Mouse (Mus musculus): ENCODE data around the gene Rtn3. TPM values are rescaled to one million over a fixed set of nuclear protein-coding genes. Genes with fewer than 3 reads are reported as not detected.

Rtn3 gene
- total RNA-seq, 2 experiments from 2014 or later, result 769 to 828 TPM

DNA sequence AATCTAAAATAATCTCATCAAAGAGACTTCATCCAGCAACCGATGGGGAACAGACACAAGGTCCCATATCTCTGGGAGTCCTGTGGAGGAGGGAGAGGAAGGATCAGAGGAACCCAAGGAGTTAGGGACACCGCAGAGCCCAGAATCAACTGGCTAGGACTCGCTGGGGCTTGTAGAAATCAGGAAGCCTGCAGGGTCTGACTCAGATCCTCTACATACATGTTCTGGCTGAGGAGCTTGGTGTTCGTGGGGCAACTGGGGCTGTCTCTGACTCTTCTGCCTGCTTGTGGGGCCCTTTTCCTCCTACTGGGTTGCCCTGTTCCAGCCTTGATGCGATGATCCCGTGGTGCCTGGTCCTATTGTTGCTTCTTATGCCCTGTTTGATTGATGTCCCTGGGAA, 8.9 kb upstream of the Rtn3 start:
- no peak for DNase-seq (ENCODE audit: low spot score in 2 of 2)

DNA sequence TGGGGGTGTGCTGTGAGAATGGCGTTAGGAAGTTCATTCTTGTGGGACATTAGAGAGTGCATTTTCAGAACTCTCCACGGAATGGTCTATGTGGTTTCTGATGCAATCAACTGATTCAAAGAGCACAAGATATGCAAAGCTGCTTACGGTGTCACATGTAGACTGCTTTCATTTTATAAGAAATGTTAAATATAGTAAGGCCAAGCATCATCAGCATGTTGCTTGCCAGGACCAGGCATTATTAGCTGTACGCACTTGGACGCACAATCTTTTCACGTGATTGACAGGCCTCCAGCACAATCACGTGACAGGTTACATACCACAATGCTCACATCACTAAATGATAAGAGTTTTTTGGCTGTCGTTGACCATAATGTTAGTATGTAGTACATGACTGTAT, 4.6 kb upstream of the Rtn3 start:
- no peak for DNase-seq (ENCODE audit: low spot score in 2 of 2)

DNA sequence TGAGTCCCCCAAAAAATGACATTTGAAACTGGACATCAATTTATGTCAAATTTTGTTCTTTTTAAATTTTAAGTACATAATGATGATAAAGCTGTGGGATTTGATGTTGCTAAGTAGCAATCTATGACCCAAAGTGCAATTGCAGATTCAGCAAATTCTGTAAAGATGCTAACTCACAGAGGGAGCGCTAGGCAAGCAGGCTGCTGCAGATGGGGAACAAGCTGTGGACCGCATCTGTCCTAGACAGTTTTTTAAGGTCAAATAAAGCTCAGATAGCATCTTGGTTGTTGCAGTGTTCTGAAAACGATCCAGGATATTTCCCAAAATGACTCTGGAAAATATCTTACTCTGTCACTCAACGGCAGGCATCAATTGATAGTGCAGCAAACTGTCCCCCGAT, 995 bp upstream of the Rtn3 start:
- DNase-seq (ENCODE audit: low spot score in 2 of 2), result peak; percentile 33

DNA sequence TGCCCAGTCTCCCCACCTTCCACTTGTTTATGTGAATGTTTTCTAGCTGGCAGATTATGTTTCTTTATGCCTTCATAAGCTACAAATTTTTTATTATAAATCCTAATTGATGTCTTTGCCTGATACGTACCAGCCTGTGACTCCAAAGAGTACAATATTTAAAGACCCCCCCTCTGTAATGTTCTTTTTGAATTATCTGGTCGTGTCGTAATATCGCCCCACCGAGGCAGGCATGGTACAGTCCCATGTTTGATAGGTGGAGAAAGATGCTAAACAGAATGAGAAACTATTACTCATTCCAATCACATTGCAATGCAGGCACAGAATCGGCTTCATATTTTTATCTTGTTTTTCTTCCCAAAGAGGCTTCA, 416 bp upstream of the Rtn3 start:
- DNase-seq (ENCODE audit: low spot score in 2 of 2), result peak; percentile 59 to 74

DNA sequence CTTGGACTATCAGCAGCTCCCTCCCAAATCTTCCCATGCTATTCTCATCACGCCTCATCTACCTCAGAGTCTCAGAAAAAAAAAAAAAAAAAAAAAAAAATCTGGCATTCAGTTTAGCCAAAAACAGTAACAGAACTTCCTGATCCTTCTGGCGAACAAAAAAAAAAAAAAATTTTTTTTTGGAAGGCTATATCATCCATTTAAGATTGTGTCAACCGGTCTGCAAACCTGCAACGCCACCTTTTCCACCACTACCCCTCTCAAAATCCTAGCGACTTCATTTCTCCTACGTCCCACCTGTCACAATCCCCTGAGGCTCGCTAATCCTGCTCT, 849 bp downstream of the Rtn3 start:
- no peak for DNase-seq (ENCODE audit: low spot score in 2 of 2)

DNA sequence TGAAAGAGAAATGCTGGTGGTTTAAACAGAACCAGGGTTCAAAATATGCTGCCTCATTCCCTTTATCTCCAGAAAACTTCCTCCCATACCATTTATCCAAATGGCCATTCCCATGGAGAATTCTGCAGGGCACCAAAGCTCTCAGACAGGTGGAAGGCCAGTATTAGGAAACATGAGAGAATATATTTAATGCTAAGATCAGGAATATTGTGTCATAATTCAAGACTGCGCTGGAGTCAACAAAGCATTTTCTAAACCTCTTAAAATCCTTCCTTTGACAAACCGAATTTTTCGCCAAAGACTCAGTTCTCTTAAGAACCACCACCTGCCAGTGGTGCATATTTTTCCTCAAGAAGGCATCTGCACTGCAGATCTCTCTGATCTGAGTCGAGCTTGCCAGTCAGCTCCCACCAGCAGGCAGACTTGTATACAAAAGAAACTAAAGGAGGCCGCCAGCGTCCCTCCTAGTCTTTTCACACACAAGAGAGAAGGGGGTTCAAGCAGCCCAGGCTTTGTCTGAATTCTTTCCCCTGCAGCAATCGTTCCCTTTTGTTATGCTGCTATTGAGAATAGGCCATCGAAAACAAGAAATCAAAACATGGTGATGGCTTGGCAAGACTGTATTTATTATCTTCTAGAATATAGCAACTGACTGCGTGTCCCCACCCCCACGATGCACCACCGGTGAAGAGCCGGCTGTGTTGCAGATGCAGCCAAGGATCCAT, 1.4 kb downstream of the Rtn3 start:
- DNase-seq (ENCODE audit: low spot score in 2 of 2), result peak; percentile 49 to 64

DNA sequence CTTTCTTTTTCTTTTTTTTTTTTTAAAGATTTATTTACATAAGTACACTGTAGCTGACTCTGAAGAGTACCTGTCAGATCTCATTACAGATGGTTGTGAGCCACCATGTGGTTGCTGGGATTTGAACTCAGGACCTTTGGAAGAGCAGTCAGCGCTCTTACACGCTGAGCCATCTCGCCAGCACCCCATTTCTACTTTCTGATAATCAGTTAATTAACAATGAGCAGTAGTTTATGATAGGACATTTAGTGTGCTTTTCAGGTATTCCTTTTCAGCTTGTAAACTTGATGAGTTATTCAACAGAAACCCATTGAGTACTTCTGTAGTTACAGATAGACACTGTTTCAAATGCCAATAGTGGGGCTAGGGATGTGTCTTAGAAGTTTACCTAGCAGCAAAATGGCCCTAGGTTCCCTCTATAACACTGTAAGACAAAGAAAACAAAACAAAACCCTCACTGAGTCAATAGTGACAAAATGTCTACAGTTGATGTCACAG, 3.3 kb downstream of the Rtn3 start:
- no peak for DNase-seq (ENCODE audit: low spot score in 2 of 2)

DNA sequence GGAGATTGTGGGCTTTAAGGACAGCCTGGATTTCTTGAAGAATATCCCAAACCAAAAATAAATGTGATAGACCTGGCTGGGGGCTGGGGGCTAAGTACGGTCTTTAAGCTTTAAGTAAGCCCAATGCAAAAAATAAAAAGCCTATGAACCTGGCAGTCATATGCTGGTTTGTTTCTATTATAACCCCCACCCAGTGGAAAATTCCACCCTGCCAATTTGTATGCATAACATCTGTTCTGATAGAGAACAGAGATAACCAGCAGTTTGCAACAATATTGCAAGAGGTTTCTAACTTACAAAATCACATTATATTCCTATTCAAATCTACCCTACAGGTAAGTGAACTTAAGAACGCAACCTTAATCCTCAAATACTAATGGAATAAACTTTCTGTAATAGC, 12.4 kb downstream of the Rtn3 start:
- DNase-seq (ENCODE audit: low spot score in 2 of 2), result no peak

DNA sequence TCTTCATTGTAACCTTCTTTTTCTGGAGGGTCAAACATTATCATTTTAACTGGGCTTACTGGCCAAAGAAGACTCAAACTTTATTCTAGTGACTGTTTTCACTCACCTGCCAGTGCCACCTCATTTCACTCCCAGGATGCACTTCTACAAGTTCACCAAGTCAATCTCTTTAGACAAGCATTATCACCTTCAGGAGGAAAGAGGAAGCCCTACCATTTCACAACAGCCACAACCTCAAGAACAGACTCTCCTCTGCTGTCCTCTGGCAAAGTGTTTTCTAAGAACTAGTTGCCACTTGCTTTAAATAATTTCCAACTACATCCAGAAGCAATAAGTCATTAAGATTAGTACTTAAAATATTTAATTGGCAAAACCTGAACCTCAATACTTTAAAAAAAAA, 15.2 kb downstream of the Rtn3 start:
- DNase-seq (ENCODE audit: low spot score in 2 of 2), result no peak

DNA sequence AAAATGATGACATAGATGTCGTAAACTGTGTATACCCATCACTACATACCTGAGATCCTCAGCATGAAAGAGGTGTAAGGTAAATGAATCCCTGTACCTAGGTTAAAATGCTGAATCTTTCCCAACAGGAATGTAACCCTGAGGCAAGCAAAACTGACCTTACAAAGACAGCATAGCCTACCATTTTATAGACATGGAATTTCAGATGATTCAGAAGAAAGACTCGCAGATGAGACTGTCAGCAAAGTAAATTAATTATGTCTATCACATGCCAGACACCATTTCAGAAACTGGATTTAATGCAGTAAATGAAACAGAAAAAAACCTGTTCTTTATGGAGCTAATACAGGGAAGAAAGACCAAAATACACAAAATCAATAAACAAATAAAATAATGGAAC, 23.7 kb downstream of the Rtn3 start:
- no peak for DNase-seq (ENCODE audit: low spot score in 2 of 2)

DNA sequence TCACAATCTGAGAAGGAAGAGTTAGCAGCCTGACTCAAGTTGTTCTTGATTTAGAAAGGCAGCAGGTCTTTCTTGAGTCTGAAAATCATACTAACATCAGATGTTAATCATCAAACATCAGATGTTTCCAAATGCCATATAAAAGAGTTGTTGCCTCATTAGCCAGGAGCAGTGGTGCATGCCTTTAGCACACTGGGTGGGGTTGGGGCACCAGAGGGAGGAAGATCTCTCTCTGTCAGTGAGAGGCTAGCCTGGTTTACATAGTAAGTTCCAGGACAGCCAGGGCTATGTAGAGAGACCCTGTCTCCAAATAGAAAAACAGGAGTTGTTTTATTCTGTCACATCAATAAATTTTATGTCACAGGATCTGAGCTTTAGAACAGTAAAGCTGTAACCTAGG, 24.2 kb downstream of the Rtn3 start:
- DNase-seq (ENCODE audit: low spot score in 2 of 2), result no peak

DNA sequence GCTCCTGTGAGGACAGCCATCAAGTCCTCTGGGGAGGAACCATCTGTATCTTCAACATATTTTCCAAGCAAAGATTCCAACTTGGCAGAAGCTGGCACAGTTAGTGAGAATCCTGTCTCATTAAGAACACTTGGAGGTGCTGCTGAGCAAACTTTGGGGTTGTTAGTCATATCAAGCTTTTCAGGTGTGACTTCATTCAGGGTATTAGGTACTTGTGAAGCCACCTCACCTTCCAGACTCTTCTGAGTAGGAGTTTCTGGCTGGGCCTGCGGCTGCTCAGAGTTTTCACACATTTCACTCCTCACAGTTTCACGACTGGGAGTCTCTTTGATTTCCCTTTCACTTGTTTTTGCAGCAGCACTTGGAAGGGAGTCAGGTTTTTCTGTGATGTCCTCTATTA, 26.3 kb downstream of the Rtn3 start:
- no peak for DNase-seq (ENCODE audit: low spot score in 2 of 2)

DNA sequence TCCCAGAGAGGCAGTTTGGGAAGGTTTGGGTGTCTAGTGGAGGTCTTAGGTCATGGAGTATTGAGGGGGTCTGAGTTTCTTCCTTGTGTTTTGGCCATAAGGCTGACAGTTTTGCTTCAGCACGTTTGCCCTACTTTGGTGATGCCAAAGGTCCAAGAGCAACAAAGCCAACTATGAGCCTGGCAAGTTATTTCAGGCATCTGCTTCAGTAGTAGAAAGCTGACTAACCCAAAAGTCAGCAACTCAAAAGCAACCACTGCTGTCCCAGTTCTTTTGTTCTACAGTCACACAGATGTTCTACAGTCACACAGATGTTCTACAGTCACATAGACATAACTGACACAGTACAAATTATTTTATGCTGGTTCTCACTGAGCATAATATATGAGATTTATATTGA, 37.5 kb downstream of the Rtn3 start:
- no peak for DNase-seq (ENCODE audit: low spot score in 2 of 2)

DNA sequence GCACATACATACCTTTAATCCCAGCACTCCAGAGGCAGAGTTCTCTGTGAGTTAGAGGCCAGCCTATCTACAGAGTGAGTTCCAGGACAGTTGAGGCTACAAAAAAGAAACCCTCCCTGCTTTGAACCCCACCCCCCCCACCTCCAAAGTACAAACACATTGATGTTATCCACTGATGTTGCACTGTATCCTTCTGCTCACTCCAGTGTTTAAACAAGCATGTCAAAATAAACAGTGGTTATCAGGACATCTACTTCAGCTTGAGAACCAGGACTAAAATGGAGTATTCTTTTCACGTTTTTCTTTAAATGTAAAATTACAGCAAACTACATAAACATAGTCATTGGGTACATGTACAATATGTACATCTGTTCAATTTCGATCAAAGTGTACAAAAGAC, 38.0 kb downstream of the Rtn3 start:
- no peak for DNase-seq (ENCODE audit: low spot score in 2 of 2)

DNA sequence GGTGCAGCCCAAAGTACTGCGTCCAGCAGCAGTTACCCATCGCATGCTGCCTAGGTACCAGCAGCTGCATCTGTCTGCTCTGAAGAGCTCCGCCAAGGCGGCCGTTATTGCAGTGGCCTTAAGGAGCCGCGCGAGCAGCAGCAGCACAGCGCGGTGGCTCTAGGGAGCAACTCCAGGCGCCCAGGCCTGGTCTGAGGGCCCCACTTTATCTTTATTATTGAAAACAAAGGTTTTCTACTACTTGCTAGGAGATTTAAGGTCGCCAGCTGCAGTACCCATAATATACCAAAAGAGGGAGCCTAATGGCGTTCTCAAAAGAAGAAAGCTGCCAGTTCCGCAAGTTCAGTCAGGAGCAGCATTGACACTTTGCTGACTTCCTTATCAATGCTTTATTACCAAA, 41.6 kb downstream of the Rtn3 start:
- DNase-seq (ENCODE audit: low spot score in 2 of 2), result peak; percentile 61 to 66

DNA sequence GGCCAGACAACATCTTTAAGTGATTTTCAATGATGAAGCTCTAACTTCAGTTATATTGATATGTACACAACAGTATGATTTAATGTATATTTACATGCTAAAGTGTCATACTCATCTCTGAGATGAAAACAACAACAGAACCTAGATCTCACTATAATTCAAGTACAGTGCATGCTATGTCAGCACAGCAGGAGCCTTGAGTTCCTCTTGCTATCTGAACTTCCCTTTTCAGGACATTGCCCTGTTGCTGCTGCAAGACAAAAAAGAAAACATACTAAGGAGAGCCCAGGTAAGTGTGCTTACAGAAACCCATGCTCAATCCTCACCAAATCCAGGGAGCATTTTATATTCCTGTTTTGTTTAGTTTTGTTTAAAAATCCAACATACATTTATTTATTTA, 44.8 kb downstream of the Rtn3 start:
- no peak for DNase-seq (ENCODE audit: low spot score in 2 of 2)

DNA sequence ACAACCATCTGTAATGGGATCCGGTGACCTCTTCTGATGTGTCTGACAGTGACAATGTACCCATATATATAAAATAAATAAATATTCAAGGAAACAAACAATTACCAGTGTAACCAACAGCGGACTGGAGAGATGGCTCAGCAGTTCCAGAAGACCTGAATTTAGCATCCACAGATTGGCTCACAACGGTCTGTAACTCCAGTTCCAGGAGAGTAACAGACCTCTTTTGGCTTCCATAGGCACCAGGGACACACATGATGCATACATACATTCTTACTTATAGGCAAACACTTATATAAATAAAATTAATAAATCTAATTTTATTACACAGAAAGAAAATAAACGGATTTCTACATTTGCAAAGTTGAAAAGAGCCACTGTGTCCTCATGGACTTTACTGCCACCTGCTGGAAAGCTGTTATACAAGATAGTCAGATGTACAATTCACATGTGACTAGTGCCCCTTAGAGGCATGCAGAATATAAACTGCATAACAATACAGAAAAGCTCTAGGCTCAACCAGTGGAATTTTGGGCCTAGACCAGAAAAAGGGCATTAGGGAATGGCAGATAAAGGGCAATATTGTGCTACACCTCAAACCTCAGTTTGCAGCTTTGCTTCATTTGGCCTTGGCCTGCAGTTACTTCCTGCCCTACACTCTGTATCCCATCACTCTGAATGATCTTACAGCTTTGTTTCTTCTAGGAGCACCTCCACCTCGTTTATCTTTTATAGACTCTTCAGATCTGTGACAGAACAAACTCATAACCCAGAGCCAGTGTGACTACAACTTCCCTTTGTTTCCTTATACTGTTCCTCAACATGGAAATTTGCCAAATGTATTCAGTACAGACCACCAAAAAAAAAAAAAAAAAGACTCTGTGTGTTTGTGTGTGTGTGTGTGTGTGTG, 46.8 kb downstream of the Rtn3 start:
- DNase-seq (ENCODE audit: low spot score in 2 of 2), result peak in 1 of 2 experiments; percentile 52

DNA sequence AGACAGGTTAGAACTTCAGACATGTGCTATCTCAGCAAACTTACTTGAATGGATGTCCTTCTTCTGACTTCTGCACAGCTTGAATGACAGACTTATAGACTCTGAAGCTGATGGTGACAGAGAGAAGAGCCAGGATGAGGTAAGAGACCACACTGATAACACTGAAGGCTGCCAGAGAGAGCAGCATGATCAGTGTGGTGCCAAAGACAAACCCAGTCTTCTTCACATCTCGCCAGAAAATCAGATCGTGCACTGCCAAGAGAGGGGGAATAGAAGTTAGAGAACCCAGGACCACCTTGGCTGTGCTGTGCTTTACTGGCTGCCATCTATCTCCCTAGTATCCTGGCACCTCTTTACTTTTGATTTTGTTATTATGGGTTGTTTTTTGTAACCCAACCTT, 48.2 kb downstream of the Rtn3 start:
- DNase-seq (ENCODE audit: low spot score in 2 of 2), result no peak

DNA sequence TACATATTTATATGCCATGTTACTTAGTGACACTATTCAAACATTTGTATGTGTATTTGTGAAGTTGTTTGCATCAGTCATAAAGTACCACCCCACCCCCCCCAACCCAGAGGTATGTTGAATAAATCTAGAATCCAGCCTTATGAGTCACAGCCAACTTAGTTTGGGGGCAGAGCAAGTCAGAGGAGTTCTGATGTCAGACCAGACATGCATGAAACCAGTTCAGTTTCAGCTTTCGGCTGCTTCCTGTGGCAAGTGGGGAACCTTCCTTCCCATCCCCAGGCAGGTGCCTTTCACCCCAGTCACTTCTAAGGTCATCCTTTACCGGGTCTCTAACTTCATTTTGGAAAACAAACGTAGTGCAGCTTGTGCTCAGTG, 57.7 kb downstream of the Rtn3 start:
- no peak for DNase-seq (ENCODE audit: low spot score in 2 of 2)

DNA sequence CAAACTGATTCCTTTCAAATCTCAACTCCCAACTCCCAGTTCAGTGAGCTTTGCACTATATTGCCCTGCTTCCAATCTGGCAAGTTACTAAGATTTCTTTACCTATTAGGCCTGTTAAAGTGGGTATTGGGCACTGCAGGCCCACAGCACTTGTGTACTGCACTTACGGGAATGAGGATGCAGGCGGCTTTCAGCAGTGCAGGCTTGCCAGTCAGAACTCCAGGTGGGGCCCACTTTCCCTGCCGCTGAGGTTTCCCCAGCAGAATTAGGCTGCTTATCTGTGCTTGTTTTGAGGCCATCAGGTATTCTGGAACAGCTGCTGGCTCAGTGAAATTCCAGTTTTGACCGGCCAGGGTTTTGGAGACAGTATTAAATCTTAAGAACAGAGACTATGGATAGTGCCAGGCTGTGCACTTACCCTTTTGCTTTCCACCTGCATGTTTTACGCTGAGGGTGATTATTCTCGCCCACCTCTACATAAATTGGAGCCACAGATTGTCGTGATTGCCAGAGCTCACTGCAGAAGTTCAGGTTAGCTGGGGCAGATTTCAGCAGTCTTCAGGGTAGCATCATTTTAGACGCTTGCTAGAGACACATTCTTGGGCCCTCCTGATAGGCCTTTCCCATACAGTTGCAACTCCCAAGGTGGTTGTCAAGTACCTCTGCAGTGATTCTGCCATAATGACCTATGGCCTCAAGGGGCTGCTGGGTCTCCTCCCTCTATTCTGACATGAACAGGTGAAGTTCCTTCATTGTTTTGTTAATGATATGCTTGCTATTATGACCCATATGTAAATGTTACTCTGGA, 58.3 kb downstream of the Rtn3 start:
- DNase-seq (ENCODE audit: low spot score in 2 of 2), result peak in 1 of 2 experiments; percentile 30

DNA sequence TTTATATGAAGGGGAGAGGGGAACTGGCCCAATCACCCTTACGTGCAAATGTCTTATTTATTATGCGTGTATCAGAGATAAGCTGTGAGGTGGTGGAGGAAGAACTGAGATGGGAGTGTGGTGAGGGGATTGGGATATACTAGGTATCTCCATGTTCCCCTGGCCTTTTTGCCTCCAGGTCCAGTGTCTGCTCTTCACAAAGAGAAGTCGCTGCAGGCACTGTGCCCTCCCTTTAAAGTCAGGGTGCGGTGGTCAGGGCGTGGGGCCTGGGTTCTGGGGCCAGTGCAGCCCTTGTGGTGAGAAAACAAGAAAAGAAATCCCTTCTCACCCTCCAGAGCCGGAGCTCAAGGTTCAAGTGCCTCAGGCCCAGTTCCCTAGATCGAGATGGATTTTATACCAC, 59.0 kb downstream of the Rtn3 start:
- peak in 1 of 2 experiments; percentile 44 for DNase-seq (ENCODE audit: low spot score in 2 of 2)

DNA sequence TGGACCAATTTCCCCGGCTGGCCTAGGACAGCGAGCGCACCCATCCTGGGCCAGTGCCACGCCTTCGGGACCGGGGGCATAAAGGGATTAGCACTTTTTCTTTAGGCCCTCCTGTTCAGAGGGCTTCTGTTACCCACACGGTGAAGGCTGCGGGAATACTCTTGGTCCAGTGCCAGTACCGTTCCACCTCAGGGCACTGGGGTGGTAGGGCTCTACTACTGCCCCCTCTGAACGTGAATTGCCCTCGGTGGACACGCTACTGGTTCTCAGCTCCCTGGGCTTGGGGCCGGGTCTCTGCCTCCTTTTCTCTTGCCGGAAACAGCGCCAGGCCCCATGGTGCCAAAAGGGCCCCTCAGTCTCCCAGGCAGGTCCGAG, 59.4 kb downstream of the Rtn3 start:
- no peak for DNase-seq (ENCODE audit: low spot score in 2 of 2)

Data from layer of hippocampus, postnatal 10 days (tissue).